Mouse (Mus musculus): ENCODE results near the gene Haus4. TPM values are rescaled to one million over a fixed set of nuclear protein-coding genes. Genes with fewer than 3 reads are reported as not detected.
A peak's percentile ranks its signal among the peaks of the same experiment; 100 is the strongest.

Haus4 gene
- polyA plus RNA-seq, 1 experiment: 8.2 TPM

DNA sequence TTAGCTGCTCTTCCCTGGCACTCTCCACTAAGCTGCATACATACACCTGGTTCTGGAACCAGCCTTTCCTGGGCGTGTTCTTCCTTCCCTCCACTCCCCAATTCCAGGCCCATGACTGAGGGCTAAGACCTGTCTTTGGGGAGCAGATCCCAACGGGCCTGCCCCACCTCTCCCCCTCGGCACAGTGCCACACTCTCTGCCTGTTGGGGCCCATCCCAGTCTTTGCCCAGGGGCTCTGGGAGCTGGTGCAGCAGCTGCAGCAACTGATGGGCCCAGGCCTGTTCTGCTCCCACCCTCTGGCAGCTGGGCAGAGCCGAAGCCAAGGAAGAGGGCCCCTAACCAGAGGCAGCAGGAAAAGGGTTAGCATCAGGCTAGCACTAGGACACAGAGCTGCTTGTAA, 19.8 kb upstream of the Haus4 start:
- no peak for DNase-seq (ENCODE audit: extremely low spot score in 1 of 2, low spot score in 1 of 2)

DNA sequence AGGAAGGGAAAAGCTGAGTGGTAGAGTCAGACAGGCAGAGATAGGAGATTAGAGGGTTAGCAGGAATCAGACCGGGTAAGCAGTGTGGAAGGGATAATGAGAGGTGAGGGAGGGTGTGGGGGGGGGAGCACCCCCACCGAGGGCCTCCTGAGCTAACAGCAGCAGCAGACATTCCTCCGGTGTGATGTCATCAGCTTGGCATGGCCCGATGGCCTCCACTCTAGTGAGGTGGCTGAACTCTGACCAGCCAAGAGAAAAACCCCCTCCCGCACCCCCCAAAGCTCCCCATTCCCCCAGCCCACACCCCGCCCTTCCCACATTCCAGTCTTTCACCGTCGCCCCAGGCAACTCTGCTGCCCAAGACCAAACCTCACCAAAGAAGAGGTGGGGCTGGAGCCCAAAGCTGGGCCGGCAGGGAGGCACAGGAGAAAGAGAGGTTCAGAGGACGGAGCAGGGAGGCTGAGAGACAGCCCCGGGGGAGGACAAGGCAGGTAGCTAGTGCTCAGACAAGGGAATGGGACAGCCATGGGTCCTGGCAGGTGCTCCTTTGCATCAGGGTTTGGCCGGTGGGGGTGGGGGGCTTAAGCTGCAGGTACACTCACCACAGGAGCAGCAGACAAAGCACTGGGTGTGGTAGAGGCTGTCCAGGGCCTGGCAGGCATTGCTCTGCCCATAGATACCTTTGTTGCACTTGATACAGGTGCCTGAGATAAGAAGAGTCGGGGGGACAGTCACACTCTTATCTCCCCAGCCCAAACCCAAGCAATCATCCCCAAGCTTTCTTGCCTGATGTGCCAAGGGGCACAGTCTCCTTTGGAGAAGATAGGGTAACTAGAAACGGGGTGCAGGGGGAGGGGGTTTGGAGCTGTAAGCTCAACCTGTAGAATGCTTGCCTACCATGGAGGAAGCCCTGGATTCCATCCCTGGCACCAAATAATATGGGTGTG, 18.6 kb upstream of the Haus4 start:
- DNase-seq (ENCODE audit: extremely low spot score in 1 of 2, low spot score in 1 of 2): no peak

DNA sequence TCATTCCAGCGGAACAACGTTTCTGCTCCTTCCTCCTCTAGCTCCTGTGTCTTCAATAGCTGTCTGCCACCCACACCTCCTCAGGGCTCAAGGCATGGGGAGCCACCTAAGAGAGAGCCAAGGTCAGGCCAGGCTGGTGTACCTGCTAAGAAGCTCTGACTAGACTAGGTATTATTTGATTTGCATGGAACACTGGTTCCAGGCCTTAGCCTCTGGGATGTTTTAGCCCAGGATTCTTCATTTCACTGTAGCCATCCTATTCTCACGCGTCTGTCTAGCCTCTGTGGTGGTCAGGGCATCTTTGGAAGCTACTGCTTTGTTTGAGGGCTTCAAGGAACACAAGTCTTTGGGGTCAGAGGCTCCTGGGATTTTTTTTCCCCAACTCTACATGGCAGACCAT, 17.7 kb upstream of the Haus4 start:
- no peak for DNase-seq (ENCODE audit: extremely low spot score in 1 of 2, low spot score in 1 of 2)

DNA sequence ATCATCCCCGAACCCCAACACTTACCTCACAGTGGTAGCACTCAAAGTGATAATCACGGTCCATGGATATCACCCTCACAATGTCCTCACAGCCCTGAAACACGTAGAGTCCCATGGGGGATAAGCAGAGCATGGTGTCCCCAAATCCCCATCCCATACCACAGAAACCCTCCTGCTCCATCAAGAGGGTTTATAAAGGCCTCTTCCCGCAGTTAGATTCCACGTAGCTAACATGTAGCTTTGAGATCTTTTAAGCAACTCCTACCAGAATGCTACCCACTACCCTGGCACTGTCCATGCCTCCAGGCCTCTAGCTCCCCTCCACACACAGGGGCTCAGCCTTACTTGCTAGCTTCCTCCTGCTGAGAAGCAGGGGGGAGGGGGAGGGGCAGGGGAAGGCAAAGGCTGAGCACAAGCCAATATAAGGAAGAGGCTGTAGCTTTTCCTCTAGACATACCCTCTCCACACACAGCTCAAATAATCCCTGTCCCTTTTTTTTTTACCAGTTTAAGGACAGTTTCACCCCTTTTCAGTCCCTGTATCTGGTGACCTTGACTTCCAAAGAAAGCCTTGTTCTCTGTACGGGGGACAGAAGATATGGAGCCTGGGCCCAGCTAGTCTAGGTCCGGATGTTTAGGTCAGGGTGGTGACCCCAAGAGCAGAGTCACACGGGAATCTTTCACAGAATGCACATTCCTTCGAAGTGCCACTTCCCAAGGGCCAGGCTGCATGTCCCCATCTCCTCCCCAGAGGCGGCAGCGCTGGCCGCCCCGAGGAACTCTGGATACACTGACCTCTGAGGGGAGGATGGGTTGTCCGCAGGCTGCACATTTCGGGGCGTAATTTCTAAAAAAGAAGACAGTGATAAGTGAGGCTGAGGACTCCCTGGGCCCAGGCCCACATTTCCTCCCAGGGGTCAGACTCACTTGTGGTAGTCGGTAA, 15.3 kb upstream of the Haus4 start:
- DNase-seq (ENCODE audit: extremely low spot score in 1 of 2, low spot score in 1 of 2): no peak

DNA sequence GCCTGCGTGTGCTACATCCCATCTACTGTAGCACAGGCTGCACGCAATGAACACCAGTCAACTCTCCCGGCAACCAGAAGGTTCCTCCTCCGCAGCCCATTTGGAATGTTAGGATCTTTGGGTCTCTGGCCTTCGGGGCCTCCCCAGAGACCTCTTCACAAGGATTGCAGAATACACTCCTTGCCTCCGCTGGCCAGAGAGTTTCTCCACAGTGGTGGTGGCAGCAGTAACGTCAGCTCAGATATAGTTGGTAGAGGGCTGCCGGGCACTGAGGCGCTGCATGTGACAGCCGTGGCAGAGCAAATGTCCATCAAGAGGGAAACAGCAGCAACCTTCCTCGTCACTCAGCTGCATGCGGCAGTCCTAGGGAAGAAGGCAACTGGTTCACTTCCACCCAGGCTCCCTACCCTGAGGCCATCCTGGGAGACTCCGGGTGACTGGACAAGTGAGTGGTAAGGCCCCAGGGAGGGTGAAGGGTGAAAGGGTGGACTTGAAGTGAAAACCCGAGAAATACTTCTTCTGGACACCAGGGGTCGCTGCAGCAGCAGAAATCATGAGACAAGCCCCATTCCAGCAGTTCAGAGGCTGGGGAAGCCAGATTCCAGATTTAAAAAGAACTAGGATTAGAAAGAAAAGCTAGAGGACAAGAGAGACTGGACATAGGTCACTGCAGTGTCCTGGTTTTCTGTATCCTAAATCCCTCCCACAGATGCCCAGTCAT, 14.4 kb upstream of the Haus4 start:
- DNase-seq (ENCODE audit: extremely low spot score in 1 of 2, low spot score in 1 of 2): peak; percentile 15 to 82

DNA sequence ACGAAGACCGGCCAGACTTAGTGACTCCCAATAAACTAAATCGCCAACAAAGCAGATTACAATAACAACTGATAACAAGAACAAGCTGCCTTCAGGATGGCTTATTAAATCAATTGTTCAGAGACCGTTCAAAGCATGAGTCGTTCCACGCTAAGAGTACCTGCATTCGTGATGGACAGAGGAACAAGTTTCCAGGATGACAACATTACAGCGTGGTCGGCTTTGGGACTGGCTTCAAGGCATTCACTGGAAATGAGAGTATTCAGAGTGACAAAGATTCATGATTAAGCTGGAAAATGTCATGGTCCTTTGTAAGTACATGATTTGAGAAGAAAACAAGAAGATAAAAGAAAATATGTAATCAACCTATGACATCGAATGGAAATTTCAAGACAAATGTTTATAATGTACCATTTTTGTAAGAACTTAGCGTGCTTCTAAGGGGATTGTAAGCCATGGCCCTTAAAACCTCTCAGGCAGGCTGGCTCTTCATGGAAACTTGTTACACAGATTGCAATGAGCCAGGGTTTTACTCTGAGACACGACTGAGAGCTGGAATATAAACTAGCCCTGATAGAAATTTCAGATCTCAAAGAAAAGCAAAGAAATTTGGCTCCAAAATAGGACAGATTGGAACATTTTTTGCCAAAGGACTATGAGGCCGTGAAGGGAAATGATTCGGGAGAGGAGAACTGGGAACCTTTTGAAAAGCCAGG, 6.3 kb upstream of the Haus4 start:
- DNase-seq (ENCODE audit: extremely low spot score in 1 of 2, low spot score in 1 of 2): no peak

DNA sequence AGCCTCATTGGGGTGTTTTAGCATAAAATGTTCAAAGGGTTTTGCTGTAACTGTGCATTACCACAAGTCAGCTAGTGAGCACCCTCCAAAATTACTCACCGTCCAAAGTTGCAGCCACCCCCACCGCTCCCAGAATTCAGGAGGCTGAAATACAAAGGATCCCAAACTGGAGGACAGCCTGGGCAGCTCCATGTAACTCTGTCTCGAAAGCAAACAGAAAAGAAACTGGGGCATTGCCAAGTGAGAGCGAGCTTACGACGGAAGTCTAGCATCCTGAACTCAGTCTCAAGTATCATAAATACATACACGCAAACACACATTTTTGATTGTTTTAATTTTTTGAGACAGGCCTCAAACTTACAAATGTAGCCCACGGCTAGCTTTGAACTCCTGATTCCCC, 2.9 kb upstream of the Haus4 start:
- no peak for DNase-seq (ENCODE audit: extremely low spot score in 1 of 2, low spot score in 1 of 2)

DNA sequence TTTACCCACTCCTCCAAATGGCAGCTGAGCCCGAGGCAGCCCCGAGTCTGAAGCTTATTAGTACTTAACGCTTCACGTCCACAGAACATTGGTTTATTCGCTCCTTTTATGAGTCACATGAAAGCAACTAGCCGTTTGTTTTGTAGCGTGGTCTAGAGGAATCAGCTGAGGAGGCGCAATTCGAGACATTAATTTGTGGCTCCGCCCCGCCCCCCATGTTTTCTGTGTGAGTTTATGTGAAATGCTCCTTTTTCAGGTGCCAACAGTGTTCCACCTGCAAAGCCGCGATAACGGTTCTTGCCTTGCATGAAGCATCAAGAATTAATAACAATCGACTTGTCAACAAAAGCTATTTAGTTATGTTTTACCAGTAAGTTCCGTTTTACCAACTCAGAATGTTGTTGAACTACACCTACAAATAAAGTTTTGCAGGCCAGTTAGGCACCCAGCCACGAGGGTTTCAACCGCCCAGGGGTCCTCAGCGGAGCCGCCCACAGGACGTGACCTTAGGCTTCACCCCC, 902 bp downstream of the Haus4 start:
- DNase-seq (ENCODE audit: extremely low spot score in 1 of 2, low spot score in 1 of 2): no peak

DNA sequence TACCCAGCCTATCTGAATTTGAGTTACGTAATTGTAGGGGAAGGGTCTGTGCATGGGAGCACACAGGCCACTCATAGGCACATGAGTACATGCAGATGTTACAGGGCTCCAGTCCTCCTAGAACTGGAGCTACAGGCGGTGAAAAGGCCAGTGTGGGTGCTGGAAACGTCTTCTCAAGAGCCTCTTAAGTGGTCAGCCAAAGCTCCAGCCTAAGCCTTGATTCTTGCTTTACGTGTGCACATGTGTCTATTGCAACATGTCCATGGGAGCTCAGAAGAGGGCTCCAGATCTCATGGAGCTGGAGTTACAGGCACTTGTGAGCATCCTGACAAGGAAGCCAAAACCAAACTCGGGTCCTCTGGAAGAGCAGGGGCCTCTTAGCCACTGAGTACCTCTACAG, 9.7 kb downstream of the Haus4 start:
- DNase-seq (ENCODE audit: extremely low spot score in 1 of 2, low spot score in 1 of 2): no peak

DNA sequence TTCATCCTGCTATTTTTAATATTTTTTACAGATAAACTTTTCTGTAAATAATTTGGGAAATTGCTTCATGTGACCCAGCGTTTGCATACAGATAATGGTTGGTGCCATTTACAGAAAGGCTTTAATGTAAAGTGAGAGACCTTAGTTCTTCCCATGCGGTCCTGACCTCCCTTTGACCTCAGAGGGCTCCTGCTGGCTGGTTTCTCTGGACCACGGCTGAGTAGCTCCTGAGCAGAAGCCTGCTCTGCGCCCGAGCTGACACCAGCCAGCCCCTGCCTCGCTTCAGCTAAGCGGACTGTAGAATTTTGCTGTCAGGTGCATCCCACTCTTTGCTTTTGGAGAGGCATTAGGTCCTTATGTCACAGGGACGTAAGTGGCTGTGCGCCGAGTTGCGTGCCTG, 13.6 kb downstream of the Haus4 start:
- DNase-seq (ENCODE audit: extremely low spot score in 1 of 2, low spot score in 1 of 2): no peak

DNA sequence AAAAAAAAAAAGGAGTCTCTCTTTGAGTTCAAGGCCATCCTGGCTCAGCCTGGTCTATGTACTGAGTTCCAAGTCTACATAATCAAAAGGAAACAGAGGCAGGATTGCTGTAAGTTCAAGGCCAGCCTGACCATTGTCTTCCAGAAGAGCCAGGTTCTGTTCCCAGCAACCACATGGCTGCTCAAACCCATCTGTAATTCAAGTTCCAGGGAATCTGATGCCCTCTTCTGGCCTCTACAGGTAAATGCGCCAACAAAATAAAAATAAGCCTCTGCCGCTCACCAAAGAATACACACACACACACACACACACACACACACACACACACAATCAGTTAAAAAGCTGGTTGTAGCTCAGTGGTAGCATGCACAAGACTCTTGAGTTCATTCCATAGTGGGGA, 15.8 kb downstream of the Haus4 start:
- DNase-seq (ENCODE audit: extremely low spot score in 1 of 2, low spot score in 1 of 2): no peak

DNA sequence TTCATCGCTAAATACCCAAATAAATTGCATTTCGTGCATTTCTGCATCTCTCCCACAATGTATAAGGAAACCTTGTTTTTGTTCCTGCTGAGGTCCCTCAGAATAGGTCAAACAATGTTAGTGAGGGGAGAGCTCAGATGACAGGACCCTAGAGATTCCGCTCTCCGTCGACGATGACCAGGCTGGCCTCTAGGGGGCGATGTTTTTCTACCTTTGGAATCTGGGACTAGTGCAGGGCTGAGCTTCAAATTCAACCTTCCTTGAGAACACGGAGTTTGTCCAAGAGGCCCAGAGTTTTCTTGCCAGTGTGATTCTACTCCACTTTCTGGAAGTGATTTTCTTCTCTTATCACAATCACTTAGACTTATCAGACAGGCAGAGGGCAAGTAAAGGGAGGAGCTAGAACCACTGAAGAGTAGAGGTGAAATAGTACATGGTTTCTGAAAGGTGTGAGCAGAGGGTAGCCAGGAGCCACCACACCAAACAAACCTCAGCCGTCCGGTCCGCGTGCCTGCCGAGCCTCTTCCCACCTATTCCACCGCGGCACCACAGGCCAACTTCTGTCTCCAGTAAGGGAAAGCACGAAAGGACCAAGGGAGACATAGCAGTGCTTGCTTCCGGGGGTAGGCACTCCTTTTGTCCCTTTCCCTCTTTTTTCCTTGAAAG, 25.8 kb downstream of the Haus4 start:
- DNase-seq (ENCODE audit: extremely low spot score in 1 of 2, low spot score in 1 of 2): peak; percentile 52 to 93

DNA sequence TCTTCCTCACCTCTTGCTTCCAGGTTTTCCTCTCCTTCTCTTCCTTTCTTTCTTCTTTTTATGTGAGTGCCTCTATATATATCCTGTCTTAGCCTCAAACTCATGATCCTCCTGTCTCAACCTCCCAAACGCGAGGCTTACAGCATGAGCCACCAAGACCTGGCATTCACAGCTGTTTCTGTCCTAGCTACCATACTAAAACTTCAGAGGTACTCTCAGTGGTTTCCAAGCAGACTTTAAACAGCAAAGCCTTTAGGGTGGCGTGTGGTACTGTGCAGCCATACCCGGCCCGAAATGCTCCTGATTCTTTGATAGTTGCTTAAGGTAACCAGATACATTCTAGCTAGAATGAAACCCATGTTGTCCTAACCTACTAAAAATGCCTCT, 26.4 kb downstream of the Haus4 start:
- no peak for DNase-seq (ENCODE audit: extremely low spot score in 1 of 2, low spot score in 1 of 2)

DNA sequence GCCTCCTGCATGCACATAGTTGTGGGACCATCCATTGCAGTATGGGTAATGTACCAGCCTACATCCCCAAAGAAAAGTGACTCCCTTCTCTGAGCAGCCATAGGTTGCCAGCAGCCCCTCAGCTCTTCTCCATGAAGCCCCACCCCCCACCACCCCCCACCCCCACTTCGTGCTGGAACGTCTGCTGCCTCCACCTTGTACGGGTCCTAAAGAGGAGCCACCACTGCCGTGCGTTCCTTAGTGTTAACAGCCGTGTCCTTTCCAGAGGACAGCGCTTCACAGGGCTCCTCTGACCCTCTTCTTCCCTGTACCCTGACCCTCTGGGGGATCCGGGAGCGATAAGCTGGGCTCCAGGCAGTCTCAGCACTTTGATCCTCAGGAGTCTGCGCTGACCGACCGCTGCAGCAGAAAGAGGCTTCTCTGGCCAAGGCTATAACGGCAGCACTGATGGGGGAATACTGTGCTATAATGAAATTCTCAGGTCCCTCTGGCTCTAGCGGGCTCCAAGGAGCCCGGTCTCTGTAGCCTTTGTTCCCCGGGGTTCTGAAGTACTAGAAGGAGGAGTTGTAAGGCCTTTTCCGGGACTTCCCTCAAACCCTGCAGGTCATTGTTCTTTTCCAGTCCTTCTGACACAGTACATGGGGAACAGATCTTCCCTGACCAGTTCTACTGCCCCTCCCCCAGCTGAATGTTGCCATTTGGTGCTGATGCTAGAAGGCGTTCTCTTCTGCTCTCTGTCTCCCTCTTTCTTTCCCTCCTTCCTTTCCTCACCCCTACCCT, 27.0 kb downstream of the Haus4 start:
- peak in 1 of 2 experiments; percentile 44 for DNase-seq (ENCODE audit: extremely low spot score in 1 of 2, low spot score in 1 of 2)

DNA sequence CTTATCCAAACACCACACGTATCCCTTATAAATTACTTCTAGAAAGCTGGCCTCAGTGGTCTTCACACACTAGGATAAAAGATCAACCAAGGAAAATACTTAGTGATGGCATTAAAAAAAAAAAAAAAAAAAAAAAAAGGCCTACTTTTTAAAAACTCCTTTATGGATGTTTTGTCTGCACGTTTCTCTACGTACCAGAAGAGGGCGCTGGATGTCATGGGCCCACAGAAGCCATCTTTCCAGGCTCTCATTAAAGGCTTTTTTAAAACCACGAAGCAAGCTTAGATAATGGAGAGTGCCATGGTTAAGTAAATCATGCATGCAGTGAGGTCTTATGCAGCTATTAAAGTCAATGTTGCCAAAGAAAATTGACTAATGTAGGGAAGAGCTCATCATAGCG, 30.8 kb downstream of the Haus4 start:
- no peak for DNase-seq (ENCODE audit: extremely low spot score in 1 of 2, low spot score in 1 of 2)

DNA sequence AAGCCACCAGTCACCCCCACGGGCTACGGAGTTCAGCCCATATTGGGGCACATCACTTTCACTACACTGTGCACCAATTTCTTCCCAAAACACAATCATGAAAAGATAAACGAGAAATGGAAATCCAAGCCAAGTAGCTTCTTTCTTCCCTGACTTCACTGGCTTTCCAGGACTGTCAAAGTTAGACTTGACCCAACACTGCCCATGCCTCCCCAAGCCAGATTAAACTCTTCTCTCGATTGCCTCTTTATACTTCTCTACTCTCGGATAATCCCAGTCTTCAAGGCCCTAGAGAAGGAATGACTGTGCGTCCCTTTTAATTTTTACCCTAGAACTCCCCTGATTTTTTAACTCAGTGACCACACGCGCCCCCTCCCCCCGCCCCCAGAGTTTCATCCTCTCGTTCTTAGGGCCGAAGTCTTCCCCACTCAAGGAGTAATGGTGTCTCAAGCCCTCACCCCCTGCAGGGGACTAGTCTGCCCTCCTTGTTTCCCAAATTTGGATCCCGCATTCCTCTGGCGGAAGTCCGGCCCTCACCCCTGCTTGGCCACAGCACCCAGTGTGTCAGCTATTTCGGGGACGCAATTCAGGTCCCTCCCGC, 37.6 kb downstream of the Haus4 start:
- DNase-seq (ENCODE audit: extremely low spot score in 1 of 2, low spot score in 1 of 2): no peak

DNA sequence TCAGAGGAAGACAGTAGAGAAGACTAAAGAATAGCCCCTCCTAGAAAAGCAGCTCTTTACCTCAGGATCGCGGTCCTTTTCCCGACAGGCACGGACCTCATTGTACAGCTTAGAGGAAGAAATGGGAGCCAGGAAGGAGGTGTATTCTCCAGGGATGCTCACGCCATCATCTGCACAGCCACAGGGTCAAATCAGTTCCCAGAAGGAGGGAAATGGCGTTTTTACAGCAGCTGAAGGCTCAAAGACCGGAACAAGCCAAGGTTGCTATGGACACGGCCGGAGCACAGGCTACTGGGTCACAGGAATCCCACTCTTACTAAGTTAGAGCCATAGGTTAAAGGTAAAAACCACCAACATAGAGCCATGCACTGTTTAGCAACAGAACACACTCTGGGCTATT, 44.6 kb downstream of the Haus4 start:
- DNase-seq (ENCODE audit: extremely low spot score in 1 of 2, low spot score in 1 of 2): no peak

DNA sequence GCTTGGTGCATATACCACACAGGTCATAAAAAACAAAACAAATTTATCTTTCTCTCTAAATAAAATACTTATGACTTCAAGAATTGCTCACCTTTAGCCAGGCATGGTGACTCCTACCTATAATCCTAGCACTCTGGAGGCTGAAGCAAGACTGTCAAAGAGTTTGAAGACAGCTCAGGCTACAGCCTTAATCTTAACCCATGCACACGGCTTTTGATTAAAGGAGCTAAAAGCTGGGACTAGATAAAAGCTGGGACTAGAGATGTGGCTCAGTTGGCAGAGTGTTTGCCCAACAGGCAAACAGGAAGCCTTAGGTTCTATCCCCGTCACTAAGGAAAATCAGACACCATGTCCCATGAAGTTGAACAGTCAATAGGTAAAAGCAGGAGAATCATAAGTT, 51.3 kb downstream of the Haus4 start:
- DNase-seq (ENCODE audit: extremely low spot score in 1 of 2, low spot score in 1 of 2): no peak

Measured in frontal cortex, adult 2 months (tissue).